In genomic region chr19:9043123-9043522, GRCm38 (mm10) we compare ENCODE assay signal across 44 mouse cellular contexts. TPM values are rescaled to one million over a fixed set of nuclear protein-coding genes. Genes with fewer than 3 reads are reported as not detected.
"Had no signal": no experiment of that assay in that cellular context is flagged by ENCODE, and none has a peak within 500 bp of the region (broad histone marks: within the 10 kb centered on the region; RNA-seq: fewer than 3 reads in every experiment).

No protein-coding gene starts in this region.

- H3K4me2 ChIP-seq: limb, embryonic 12.5 days; limb, embryonic 13.5 days; limb, embryonic 15.5 days; liver, embryonic 11.5 days; liver, embryonic 12.5 days; liver, embryonic 13.5 days; liver, embryonic 15.5 days; lung, embryonic 14.5 days; lung, embryonic 15.5 days; midbrain, embryonic 12.5 days; midbrain, embryonic 13.5 days; midbrain, embryonic 15.5 days had no signal

- DNase-seq: left cerebral cortex, postnatal 4 days; liver; liver, embryonic 13.5 days; liver, postnatal 0 days; lung, adult 18-20 months; lung, adult 2 months; lung, embryonic 14.5 days; lung, postnatal 10 days; lung, postnatal 14 days; lung, postnatal 36 days; lung, postnatal 4 days; midbrain, embryonic 14.5 days had no signal

- H3K27me3 ChIP-seq: limb, embryonic 12.5 days; limb, embryonic 13.5 days; limb, embryonic 15.5 days; liver, embryonic 12.5 days; liver, embryonic 13.5 days; liver, embryonic 15.5 days; lung, embryonic 15.5 days; megakaryocyte, embryonic 14.5 days; midbrain, embryonic 12.5 days; midbrain, embryonic 13.5 days; midbrain, embryonic 15.5 days had no signal

- H3K4me3 ChIP-seq: left cerebral cortex, adult 2 months; limb, embryonic 10.5 days; limb, embryonic 12.5 days; limb, embryonic 13.5 days; limb, embryonic 15.5 days; liver, embryonic 12.5 days; liver, embryonic 13.5 days; liver, embryonic 15.5 days; lung, embryonic 15.5 days; megakaryocyte, embryonic 14.5 days; midbrain, embryonic 10.5 days; midbrain, embryonic 12.5 days; midbrain, embryonic 13.5 days; midbrain, embryonic 15.5 days; myocyte had no signal

- ATAC-seq: liver, embryonic 12.5 days; liver, postnatal 0 days; lung, postnatal 0 days; midbrain, embryonic 13.5 days; midbrain, embryonic 15.5 days; midbrain, embryonic 16.5 days had no signal

- H3K36me3 ChIP-seq: limb, embryonic 10.5 days; limb, embryonic 12.5 days; limb, embryonic 13.5 days; limb, embryonic 15.5 days; liver, embryonic 12.5 days; liver, embryonic 13.5 days; liver, embryonic 15.5 days; lung, embryonic 15.5 days; midbrain, embryonic 10.5 days; midbrain, embryonic 12.5 days; midbrain, embryonic 13.5 days; midbrain, embryonic 15.5 days had no signal

- H3K4me1 ChIP-seq: midbrain, embryonic 10.5 days; midbrain, embryonic 12.5 days; midbrain, embryonic 13.5 days; midbrain, embryonic 15.5 days had no signal

- H3K27ac ChIP-seq: left cerebral cortex, adult 2 months; limb, embryonic 10.5 days; limb, embryonic 12.5 days; limb, embryonic 13.5 days; limb, embryonic 15.5 days; liver, embryonic 12.5 days; liver, embryonic 13.5 days; liver, embryonic 14.5 days; liver, embryonic 15.5 days; lung, embryonic 15.5 days; macrophage; midbrain, embryonic 10.5 days; midbrain, embryonic 12.5 days; midbrain, embryonic 13.5 days; midbrain, embryonic 15.5 days had no signal

- H3K9me3 ChIP-seq: limb, embryonic 10.5 days; limb, embryonic 12.5 days; limb, embryonic 13.5 days; limb, embryonic 15.5 days; liver, embryonic 12.5 days; liver, embryonic 13.5 days; liver, embryonic 15.5 days; lung, embryonic 15.5 days; megakaryocyte, embryonic 14.5 days; midbrain, embryonic 10.5 days; midbrain, embryonic 12.5 days; midbrain, embryonic 13.5 days; midbrain, embryonic 15.5 days had no signal

- H3K9ac ChIP-seq: limb, embryonic 12.5 days; limb, embryonic 13.5 days; limb, embryonic 15.5 days; liver, embryonic 12.5 days; liver, embryonic 13.5 days; liver, embryonic 14.5 days; liver, embryonic 15.5 days; liver, postnatal 0 days; lung, embryonic 14.5 days; lung, embryonic 15.5 days; midbrain, embryonic 12.5 days; midbrain, embryonic 13.5 days; midbrain, embryonic 15.5 days had no signal

RNA-seq across cellular contexts. Expression of gene Scgb1a1, which starts 44.6 kb away (rescaled TPM):
- total RNA-seq: left cerebral cortex, adult 2 months; left cerebral cortex, adult 8-10 months; left cerebral cortex, postnatal 10 days; left cerebral cortex, postnatal 14 days; left cerebral cortex, postnatal 25 days; left cerebral cortex, postnatal 36 days; liver, adult 2 months; megakaryocyte progenitor cell, adult 5-6 weeks; megakaryocyte-erythroid progenitor cell, adult 5-6 weeks; midbrain, postnatal 0 days; monocyte, adult 5-6 weeks had no signal
- polyA plus RNA-seq: limb, embryonic 10.5 days; limb, embryonic 11.5 days; limb, embryonic 12.5 days; limb, embryonic 13.5 days; limb, embryonic 14.5 days; liver, embryonic 11.5 days; liver, embryonic 12.5 days; liver, embryonic 13.5 days; liver, embryonic 14.5 days; liver, embryonic 15.5 days; liver, embryonic 16.5 days; lung, embryonic 14.5 days; macrophage; midbrain, embryonic 10.5 days; midbrain, embryonic 12.5 days; midbrain, embryonic 13.5 days; midbrain, embryonic 14.5 days; midbrain, embryonic 15.5 days; midbrain, embryonic 16.5 days; midbrain, postnatal 0 days; myocyte had no signal
